Mouse (Mus musculus) hindbrain, embryonic 14.5 days (tissue): ENCODE measurements around the gene Plekhs1. TPM values are rescaled to one million over a fixed set of nuclear protein-coding genes. Genes with fewer than 3 reads are reported as not detected.

Experiments
- ATAC-seq: fragments of 200-750 bp; cut with Nextera tagmentation; 2 replicates; pipeline ENCODE4 v1.8.0; 2017; ENCODE audit warnings: moderate number of reproducible peaks, mild to moderate bottlenecking, moderate TSS enrichment, moderate library complexity; ENCODE audit not compliant: low FRiP score
- DNase-seq: peaks from one replicate; pipeline ENCODE4 v3.0.0-alpha.2; 2015; ENCODE audit warnings: low spot score
- H3K27ac ChIP-seq: fragments of 300-500 bp; sonication (generic); 2 replicates; pipeline ENCODE4 v1.5.1; 2014; ENCODE audit warnings: mild to moderate bottlenecking, moderate library complexity
- H3K27me3 ChIP-seq: fragments of 300-500 bp; sonication (generic); 2 replicates; pipeline ENCODE4 v1.6.1; 2014; ENCODE audit warnings: mild to moderate bottlenecking, low read length, mixed read lengths; ENCODE audit not compliant: control insufficient read depth, insufficient read depth
- H3K36me3 ChIP-seq: fragments of 300-500 bp; sonication (generic); replicated peaks from 2 replicates; pipeline ENCODE4 v1.6.1; 2014; ENCODE audit not compliant: control insufficient read depth, insufficient read depth
- H3K4me1 ChIP-seq: fragments of 300-500 bp; sonication (generic); replicated peaks from 2 replicates; pipeline ENCODE4 v1.6.1; 2014; ENCODE audit warnings: antibody characterized with exemption, low read length, mixed read lengths; ENCODE audit not compliant: control insufficient read depth, insufficient read depth
- H3K4me2 ChIP-seq: fragments of 300-500 bp; sonication (generic); replicated peaks from 2 replicates; pipeline ENCODE4 v1.6.1; 2014; ENCODE audit warnings: mild to moderate bottlenecking, moderate library complexity
- H3K4me3 ChIP-seq: fragments of 300-500 bp; sonication (generic); replicated peaks from 2 replicates; pipeline ENCODE4 v1.5.1; 2014; ENCODE audit warnings: mild to moderate bottlenecking, low read length
- H3K9ac ChIP-seq: fragments of 300-500 bp; sonication (generic); 2 replicates; pipeline ENCODE4 v1.6.1; 2014
- H3K9me3 ChIP-seq: fragments of 300-500 bp; sonication (generic); 2 replicates; pipeline ENCODE4 v1.6.1; 2016; ENCODE audit warnings: low read length; ENCODE audit not compliant: control insufficient read depth
- WGBS: fragments of 180-500 bp; shearing (Covaris S2); extraction: QIAGEN DNeasy Blood & Tissue Kit; methylation state at CpG from one replicate; pipeline ENCODE4 v1.1.7; 2014; 5-methylcytosine and 5-hydroxymethylcytosine counted together
- polyA plus RNA-seq: library from polyadenylated mRNA; unstranded; fragments of >200 nt; fragmentation: Nextera tagmentation; extraction: Ambion mirVana; gene quantifications from 2 replicates; pipeline ENCODE4 v1.2.1, GENCODE M21; 2014

Plekhs1 gene
- polyA plus RNA-seq, 1 experiment from 2014 or later: 0.21 TPM

DNA sequence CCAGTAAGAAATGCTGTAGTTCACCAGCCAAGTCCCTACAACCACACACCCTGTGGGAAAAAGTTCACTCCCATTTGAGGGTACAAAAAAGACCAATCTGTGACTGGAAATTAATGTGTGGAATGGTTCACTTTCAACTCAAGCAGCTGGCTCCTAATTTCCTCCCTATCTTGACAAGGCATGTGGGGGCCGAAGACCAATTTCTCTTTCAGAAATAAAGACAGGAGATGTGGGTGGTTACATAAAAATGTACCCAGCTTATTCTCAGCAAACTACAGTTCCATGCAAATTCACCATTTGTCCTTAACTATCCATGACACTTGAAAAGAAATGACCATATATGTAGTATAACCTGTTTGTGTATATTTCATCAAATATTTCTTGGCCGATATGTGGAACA lies 9.0 kb upstream of the Plekhs1 start:
- no peak overlapping the region for H3K4me3 ChIP-seq
- H3K4me2 ChIP-seq: no peak overlapping the region
- H3K4me1 ChIP-seq: no peaks in the 10 kb centered on the region
- ATAC-seq: no peak
- H3K9ac ChIP-seq: no peak overlapping the region
- no peaks in the 10 kb centered on the region for H3K9me3 ChIP-seq
- 94% methylated on average over 2 of the region's 2 CpGs for WGBS
- no peak overlapping the region for H3K27ac ChIP-seq
- DNase-seq: no peak
- H3K27me3 ChIP-seq: no peaks in the 10 kb centered on the region
- no peaks in the 10 kb centered on the region for H3K36me3 ChIP-seq

- Histone ChIP-seq H3K4me3 (no peak overlapping the region), H3K27me3 (no peaks in the 10 kb centered on the region), H3K9ac (no peak overlapping the region), H3K36me3 (no peaks in the 10 kb centered on the region), H3K9me3 (no peaks in the 10 kb centered on the region), H3K4me2 (no peak overlapping the region), H3K4me1 (no peaks in the 10 kb centered on the region), H3K27ac (no peak overlapping the region)
- ATAC-seq: no peak
- DNase-seq: no peak
- 83% methylated on average over 4 of the region's 4 CpGs for WGBS
These were observed 6.6 kb upstream of the Plekhs1 start for GRCm38 (mm10) chr19:56454862-56455261.

DNA sequence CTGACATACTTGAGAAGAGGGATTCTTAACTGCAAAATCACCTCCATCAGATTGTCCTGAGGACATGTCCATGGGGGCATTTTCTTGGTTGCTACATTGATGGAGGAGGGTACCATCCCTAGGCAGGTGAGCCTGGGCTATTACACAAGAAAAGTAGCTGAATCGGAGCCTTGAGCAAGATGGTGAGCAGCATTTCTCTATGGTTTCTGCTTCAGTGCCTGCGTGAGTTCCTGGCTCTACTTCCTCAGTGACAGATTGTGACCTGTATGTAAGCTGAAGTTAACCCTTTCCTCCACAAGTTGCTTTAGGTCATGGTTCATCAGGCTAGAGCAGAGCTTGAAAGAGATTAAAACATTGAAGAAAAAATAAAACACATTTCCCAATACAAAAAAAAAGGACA lies 6.1 kb upstream of the Plekhs1 start:
- Histone ChIP-seq H3K9me3 (no peaks in the 10 kb centered on the region), H3K27ac (no peak overlapping the region), H3K4me1 (no peaks in the 10 kb centered on the region), H3K36me3 (no peaks in the 10 kb centered on the region), H3K9ac (no peak overlapping the region), H3K4me2 (no peak overlapping the region), H3K27me3 (no peaks in the 10 kb centered on the region), H3K4me3 (no peak overlapping the region)
- ATAC-seq: no peak
- WGBS: 39% methylated on average over 2 of the region's 2 CpGs
- DNase-seq: no peak

GRCm38 (mm10) chr19:56457569-56457968 lies 3.9 kb upstream of the Plekhs1 start:
- Histone ChIP-seq H3K4me1 (no peaks in the 10 kb centered on the region), H3K9me3 (no peaks in the 10 kb centered on the region), H3K4me3 (no peak overlapping the region), H3K9ac (no peak overlapping the region), H3K4me2 (no peak overlapping the region), H3K36me3 (no peaks in the 10 kb centered on the region), H3K27ac (no peak overlapping the region), H3K27me3 (no peaks in the 10 kb centered on the region)
- DNase-seq: no peak
- ATAC-seq: no peak
- 88% methylated on average over 4 of the region's 4 CpGs for WGBS

DNA sequence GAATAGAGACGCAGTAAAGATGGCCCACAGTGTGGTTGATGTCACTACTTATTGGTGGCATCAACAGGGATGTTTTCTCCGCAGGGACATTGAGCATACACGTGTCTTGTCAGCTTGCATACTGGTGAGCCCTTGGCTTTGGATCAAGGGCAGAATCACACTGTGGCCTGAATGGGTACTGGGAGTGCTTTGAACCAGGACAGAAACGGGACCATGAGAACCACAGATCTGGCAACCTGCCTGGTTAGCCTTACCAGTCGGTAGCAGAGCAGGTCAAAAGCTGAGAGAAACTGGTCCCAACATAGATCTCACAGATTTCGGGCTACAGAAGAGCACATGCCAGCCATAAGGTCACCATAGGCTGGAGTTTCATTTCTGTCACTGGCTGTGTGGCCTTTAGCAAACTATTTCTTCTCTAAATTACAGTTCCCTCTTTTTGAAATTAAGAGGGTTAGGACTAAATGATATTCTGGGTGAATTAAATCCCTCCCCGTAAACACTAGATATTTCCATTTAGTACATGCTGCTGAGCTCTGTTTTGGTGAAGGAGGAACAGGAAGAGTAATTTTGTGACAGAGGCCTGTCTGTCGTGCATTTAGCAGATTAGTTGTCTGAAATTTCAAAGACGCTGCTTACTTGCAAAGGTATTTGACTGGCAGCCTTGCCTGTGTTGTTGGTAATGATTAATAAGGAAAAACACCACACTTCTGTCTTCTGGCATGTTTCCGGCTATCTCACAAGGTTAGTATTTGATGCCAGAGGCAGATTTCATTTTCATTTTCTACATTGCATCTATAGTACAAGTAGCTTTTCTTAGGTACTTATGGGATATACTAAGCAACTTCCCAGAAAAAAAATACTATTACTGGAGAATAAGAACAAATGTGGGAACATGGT lies 2.0 kb upstream of the Plekhs1 start:
- Histone ChIP-seq H3K4me3 (no peak overlapping the region), H3K9me3 (no peaks in the 10 kb centered on the region), H3K36me3 (no peaks in the 10 kb centered on the region), H3K4me2 (no peak overlapping the region), H3K27me3 (no peaks in the 10 kb centered on the region), H3K27ac (no peak overlapping the region), H3K9ac (no peak overlapping the region), H3K4me1 (no peaks in the 10 kb centered on the region)
- DNase-seq (no peak), ATAC-seq (no peak)
- 84% methylated on average over 10 of the region's 10 CpGs for WGBS

DNA sequence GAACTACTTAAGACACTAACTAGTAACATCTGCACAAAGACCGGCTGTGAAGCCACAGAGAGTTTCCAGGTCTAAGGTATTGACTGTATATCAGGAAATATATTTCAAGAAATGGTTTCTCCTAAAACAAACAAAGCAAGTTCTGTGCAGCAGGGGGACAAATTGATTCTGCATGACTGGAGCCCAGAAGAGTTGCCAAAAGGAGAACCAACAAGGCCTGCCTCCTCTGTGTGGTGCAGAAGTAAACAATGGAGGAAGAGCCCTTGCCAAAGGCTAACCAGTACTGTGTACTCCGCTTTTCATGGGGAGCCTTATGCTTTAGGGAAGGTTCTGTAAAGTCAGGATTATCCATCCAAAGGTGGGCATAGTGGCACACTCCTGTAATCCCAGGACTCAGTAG lies 1.2 kb upstream of the Plekhs1 start:
- H3K4me3 ChIP-seq: no peak overlapping the region

DNA sequence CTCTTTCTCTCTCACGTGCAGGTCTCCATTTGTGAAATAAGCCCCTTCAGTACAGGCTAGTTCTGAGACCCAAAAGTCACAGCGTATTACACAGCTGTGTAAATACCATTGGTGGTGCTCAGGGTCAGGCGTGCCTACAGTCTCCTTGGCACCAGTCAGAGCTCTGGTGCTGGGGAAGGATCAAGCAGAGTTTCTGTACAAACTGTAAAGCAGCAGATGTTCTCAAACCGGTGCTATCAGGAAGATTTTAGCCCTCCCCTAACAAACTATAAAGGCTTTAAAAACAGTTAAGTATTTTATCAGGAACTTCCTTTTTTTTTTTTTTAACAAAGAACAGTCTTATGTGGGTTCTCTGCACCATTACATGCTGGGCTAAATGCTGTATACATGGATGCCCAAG lies 1.3 kb downstream of the Plekhs1 start:
- no peaks in the 10 kb centered on the region for H3K4me1 ChIP-seq
- 82% methylated on average over 4 of the region's 4 CpGs for WGBS

More for the DNA sequence above, 1.2 kb upstream of the Plekhs1 start:
- no peak overlapping the region for H3K27ac ChIP-seq
- no peaks in the 10 kb centered on the region for H3K9me3 ChIP-seq
- no peaks in the 10 kb centered on the region for H3K36me3 ChIP-seq
- no peak for DNase-seq
- H3K9ac ChIP-seq: no peak overlapping the region
- H3K4me1 ChIP-seq: no peaks in the 10 kb centered on the region
- no peak overlapping the region for H3K4me2 ChIP-seq
- no peak for ATAC-seq
- 76% methylated on average over 2 of the region's 2 CpGs for WGBS
- H3K27me3 ChIP-seq: no peaks in the 10 kb centered on the region

GRCm38 (mm10) chr19:56466486-56466885 lies 5.0 kb downstream of the Plekhs1 start:
- no peak overlapping the region for H3K9ac ChIP-seq
- no peaks in the 10 kb centered on the region for H3K27me3 ChIP-seq
- no peaks in the 10 kb centered on the region for H3K4me1 ChIP-seq
- no peak overlapping the region for H3K27ac ChIP-seq
- ATAC-seq (no peak), DNase-seq (no peak)
- 77% methylated on average over 8 of the region's 8 CpGs for WGBS
- no peak overlapping the region for H3K4me3 ChIP-seq
- H3K4me2 ChIP-seq: no peak overlapping the region
- H3K9me3 ChIP-seq: no peaks in the 10 kb centered on the region
- H3K36me3 ChIP-seq: no peaks in the 10 kb centered on the region

More for the DNA sequence above, 1.3 kb downstream of the Plekhs1 start:
- Histone ChIP-seq H3K27me3 (no peaks in the 10 kb centered on the region), H3K9ac (no peak overlapping the region), H3K4me2 (no peak overlapping the region), H3K4me3 (no peak overlapping the region), H3K27ac (no peak overlapping the region), H3K36me3 (no peaks in the 10 kb centered on the region), H3K9me3 (no peaks in the 10 kb centered on the region)
- ATAC-seq (no peak), DNase-seq (no peak)

DNA sequence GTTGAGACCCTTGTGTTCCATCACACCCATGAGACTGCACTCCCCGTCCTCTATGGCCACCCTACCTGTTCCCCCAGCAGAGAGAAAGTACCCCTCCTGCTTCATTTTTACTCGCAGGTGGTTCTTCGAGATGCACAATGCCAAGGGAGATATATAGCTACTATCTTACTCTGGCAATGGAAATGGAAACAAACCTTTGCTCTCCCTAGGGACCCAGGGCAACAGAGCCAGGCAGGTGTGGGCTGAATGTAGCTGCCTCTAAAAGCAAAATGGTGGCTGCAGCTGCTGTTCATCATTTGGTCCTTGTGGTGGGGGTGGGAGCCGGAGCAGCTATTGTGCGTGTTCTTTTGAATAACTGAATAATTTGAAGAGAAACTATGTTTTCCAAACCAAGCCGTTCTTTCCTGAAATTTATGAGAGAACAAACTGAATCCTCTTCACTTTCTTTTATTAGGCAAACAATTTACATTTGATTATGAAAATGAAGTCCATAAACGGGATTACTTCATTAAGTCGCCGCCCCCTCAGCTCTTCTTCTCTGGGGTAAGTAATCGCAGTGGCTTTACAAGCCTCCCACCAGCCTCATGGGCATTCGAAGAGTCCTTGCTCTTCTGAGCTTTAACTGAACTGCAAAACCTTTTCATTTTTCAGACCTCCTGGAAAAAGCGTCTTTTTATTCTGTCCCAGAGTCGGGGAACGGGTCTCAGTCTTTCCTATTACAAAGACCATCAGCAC lies 9.0 kb downstream of the Plekhs1 start:
- H3K4me1 ChIP-seq: 0 out of 2 replicates have a peak, but pooled peaks cover 6% of the 10 kb centered on the region
- H3K4me2 ChIP-seq: no peak overlapping the region
- 76% methylated on average over 14 of the region's 14 CpGs for WGBS
- DNase-seq (no peak), ATAC-seq (no peak)
- no peak overlapping the region for H3K4me3 ChIP-seq
- H3K36me3 ChIP-seq: no peaks in the 10 kb centered on the region
- H3K9me3 ChIP-seq: no peaks in the 10 kb centered on the region
- H3K9ac ChIP-seq: no peak overlapping the region
- no peak overlapping the region for H3K27ac ChIP-seq
- H3K27me3 ChIP-seq: no peaks in the 10 kb centered on the region
